Mouse (Mus musculus) inflammation-experienced regulatory T-cells, adult 6 months (primary cell): ENCODE data around the gene Tmem203. TPM values are rescaled to one million over a fixed set of nuclear protein-coding genes. Genes with fewer than 3 reads are reported as not detected.
"Not testable (repeated sequence)": the region's sequence is repeated elsewhere in the genome, so short reads cannot be mapped to it uniquely, and the experiment has no call there.

Source experiments
- ATAC-seq: one replicate; pipeline ENCODE4 v1.8.0; 2017
- polyA plus RNA-seq, 3 experiments: library from polyadenylated mRNA; unstranded; fragments of 100-300 nt; shearing (Covaris generic); gene quantifications; one replicate each; pipeline ENCODE4 v1.2.1; 2017

Tmem203 gene
- polyA plus RNA-seq, 3 experiments from 2014 or later, result 8.3 to 13.7 (median 8.7) TPM

- ATAC-seq, result no peak
These were observed 21.2 kb upstream of the Tmem203 start, which contains the start of gene Slc34a3 for GRCm38 (mm10) chr2:25234050-25234449. Gene Slc34a3, minus strand, starts transcription at chr2:25234364.

GRCm38 (mm10) chr2:25234551-25235220, 20.6 kb upstream of the Tmem203 start:
- ATAC-seq, result no peak

GRCm38 (mm10) chr2:25236614-25237013, 18.6 kb upstream of the Tmem203 start, which contains the start of gene Rnf224:
Gene Rnf224, minus strand, starts transcription at chr2:25236787.
- ATAC-seq, result no peak

GRCm38 (mm10) chr2:25237522-25237921, 17.7 kb upstream of the Tmem203 start:
- ATAC-seq, result no peak

DNA sequence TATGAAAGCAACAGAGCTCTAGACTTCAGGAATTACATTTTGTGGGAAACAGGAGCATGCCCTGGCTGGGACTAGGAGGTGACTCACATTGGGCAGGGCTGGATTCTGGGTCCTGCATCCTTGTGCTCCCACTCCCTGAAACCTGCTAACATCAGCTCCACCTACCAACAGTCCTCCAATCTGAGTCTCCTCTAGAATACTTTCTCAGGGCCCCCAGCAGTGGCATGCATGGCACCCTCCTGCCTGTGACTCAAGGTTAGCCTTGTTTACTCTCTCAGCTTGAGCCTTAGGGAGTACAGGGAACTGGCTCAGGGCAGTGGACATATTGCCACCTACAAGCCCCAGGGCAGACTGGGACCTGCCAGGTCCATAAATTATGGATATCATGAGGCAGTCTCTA, 17.1 kb upstream of the Tmem203 start:
- no peak for ATAC-seq

DNA sequence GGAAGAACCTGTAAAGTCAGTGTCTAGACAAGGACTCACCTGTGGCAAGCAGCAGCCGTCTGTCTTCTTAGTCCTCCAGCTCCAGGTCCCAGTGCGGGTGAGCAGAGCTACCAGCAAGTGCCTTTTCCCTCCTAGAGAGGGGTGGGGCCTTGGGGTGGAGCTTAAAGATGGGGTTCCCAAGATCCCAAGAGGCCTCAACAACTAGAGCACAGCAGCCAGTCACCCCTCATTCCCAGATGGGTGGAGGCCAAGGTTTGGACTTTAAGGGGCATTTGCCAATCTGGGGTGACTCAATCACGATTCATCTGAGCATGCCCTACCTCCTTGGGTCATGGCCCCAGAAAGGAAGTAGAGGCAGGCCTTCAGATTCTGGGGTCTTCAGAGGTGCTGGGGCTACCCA, 15.5 kb upstream of the Tmem203 start:
- ATAC-seq, result no peak

DNA sequence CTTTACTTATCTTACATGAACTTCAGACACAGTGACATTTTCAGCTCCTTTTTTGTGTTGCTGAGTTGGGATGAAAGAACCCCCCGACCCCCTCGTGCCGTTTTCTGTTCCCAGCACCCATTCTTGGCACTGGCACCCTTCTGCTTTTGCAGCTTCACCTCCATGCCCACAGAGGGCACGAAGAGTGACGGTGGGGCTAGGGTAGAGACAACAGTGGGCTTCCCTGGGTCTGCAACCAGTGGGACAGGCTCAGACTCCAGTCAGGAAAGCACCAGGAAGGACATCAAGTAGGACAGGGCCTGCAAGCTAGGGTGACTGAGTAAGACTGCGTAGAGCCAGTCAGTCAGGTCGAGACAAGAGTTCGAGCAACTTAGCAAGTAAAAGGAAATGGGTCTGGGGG, 14.9 kb upstream of the Tmem203 start:
- ATAC-seq, result no peak

GRCm38 (mm10) chr2:25240723-25241437, 14.4 kb upstream of the Tmem203 start:
- peak; percentile 61 for ATAC-seq

DNA sequence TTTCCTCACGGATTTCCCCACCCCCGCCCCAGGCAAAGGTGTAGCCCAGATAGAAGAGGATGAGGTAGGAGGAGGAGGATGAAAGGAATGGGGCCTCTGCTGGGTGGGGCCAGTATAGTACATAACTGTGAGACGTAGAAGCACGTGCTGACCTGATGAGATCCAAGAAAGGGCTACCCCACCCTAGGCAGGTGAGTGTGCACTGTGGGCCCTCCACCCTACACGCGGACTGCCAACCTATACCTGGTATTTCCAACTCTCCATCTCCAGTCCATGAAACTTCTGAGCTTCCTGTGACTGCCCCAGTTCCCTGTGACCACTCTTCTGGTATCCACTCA, 13.8 kb upstream of the Tmem203 start:
- peak; percentile 22 for ATAC-seq

DNA sequence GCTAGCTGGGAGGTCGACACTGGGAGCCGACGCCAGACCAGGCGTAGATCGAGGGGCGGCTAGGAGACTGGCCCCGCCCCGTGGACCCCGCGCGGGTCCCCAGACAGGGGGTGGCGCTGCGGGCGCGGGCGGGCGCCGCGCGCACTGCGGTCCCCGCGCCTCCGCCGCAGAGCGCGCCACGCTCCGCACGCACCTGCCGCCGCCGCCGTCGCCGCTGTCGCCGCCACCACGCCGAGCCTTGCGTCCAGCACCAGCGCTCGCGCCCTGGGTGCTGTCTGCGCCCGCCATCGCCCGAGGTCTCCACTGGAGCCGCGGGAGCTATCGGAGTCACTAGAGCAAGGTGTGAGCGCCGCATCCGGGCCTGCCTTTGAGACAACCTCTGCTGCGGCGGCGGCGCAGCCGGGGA, 13.1 kb upstream of the Tmem203 start, which contains the start of the genes Rnf208 and Cysrt1:
Gene Rnf208, plus strand, starts transcription at position 155 of the 406 bp plus-strand sequence.
Gene Cysrt1, minus strand, starts transcription at position 352 of the 406 bp plus-strand sequence.
- ATAC-seq, result peak; percentile 60

- ATAC-seq, result no peak
These were observed 11.9 kb upstream of the Tmem203 start for GRCm38 (mm10) chr2:25243342-25243741.

DNA sequence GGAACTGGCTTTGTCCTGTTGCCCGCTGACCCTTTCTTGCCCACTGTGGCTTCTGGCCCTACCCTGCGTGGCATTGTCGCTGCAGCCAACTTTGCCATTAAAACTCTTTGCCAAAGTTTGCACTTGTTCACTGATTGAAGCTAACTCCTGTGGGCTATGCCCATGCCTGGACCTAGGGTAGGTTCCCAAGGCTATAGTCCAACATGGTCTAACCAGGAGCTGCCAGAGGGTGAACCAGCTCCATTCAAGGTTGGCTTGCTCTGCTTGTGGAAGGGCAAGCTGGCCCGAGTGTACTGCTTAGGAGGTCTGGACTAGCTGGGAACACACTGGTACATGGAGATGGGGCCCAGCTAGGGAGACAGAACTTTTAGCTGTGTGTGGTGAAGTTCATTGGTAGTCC, 11.1 kb upstream of the Tmem203 start:
- ATAC-seq, result no peak

DNA sequence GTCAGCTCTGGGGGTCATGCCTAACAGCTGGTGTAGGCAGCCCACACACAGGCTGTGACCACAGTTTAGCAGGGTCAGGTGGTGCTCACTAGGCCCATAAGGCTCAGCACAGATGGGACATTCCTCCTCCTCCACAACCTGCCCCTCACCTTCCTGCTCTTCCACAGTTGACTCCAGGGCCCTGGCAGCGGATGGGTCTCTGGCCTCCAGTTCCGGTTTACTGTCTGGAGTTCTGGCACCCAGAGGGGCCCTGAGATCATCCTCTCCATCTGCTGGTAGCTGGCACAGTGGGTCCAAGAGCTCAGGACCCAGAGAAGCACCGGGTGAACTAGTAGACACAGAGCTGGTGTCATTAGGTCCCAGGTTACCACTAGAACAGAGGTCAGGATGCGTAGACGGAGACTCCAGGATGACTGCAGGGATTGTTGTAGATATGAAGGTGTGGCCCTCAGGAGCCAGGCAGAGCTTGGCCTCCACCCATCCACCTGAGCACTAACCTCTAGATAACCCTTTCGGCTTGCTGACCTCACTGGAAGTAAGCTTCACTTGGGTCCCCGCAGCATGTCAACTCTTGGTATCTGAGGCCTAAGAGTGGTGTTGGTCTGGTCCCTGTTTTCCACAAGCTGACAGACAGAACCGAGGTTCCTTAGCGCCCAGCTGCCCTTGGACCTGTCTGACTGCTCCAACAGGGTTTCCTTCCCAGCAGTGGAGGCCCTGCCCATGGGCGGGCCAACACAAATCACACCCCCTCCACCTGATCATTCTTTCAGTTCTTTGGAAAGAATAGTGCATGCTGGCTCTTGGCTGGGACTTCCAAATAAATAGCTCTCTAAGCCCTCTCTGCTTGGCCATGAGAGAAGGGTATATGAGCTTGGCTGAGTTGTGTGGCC, 8.8 kb upstream of the Tmem203 start, which contains the start of gene AL732309.1:
Gene AL732309.1, minus strand, starts transcription at position 681 of the 890 bp plus-strand sequence.
- ATAC-seq, result no peak

- no peak for ATAC-seq
These were observed 2.9 kb upstream of the Tmem203 start for GRCm38 (mm10) chr2:25252331-25252730.

DNA sequence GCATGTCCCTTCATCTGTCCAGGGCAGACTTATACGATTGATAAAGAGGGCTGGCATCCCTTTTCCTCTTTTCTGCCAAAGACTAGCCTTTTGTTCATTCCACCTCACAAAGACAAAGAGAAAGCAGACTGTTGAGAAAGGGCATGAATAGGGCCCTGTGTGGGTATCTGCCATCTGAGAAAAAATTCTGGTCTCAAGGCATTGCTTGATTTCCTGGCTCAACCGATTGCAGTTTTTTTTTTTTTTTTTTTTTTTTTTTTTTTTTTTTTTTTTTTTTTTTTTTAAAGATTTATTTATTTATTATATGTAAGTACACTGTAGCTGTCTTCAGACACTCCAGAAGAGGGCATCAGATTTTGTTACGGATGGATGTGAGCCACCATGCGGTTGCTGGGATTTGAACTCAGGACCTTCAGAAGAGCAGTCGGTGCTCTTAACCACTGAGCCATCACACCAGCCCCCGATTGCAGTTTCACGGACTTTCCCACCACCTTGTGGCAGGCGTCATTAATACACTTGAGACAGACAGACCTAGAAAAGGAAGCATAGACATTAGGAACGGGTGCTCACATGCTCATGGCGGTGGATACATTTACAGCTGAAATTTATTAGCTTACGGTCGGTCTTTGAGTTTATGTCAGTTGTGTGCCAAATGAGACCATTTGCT, 1.3 kb downstream of the Tmem203 start:
- not testable (repeated sequence) for ATAC-seq

DNA sequence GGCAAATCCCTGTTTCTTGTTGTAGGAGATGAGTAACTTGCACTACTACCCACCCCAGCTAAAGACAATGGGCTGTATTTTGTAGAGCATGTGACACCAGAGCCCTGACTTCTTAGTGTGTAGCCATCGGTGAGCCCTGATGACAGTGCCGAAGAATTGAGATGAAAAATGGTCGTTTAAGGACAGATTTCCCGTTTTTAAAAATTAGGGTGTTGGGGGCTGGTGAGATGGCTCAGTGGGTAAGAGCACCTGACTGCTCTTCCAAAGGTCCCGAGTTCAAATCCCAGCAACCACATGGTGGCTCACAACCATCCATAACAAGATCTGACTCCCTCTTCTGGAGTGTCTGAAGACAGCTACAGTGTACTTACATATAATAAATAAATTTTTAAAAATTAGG, 2.0 kb downstream of the Tmem203 start:
- not testable (repeated sequence) for ATAC-seq

GRCm38 (mm10) chr2:25258887-25259286, 3.6 kb downstream of the Tmem203 start:
- ATAC-seq, result no peak

DNA sequence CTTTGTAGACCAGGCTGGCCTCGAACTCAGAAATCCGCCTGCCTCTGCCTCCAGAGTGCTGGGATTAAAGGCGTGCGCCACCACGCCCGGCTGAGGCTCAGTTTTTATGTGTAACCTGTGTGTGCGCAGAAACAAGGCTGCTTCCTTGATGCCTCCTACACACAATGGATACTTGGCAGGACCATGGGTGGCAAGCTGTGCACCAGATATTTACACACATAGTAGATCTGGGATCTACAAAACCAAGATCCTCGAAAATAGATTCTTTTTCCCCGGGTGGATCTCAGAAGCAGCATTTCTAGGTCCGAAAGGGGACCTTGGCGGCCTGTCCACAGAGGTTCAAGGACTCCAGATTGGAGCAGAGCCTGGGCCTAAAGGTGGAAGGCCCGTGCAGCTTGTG, 6.6 kb downstream of the Tmem203 start:
- no peak for ATAC-seq

- ATAC-seq, result peak; percentile 99
These were observed 7.1 kb downstream of the Tmem203 start, which contains the start of gene Tprn for GRCm38 (mm10) chr2:25262291-25262767. Gene Tprn, plus strand, starts transcription at chr2:25262618.

DNA sequence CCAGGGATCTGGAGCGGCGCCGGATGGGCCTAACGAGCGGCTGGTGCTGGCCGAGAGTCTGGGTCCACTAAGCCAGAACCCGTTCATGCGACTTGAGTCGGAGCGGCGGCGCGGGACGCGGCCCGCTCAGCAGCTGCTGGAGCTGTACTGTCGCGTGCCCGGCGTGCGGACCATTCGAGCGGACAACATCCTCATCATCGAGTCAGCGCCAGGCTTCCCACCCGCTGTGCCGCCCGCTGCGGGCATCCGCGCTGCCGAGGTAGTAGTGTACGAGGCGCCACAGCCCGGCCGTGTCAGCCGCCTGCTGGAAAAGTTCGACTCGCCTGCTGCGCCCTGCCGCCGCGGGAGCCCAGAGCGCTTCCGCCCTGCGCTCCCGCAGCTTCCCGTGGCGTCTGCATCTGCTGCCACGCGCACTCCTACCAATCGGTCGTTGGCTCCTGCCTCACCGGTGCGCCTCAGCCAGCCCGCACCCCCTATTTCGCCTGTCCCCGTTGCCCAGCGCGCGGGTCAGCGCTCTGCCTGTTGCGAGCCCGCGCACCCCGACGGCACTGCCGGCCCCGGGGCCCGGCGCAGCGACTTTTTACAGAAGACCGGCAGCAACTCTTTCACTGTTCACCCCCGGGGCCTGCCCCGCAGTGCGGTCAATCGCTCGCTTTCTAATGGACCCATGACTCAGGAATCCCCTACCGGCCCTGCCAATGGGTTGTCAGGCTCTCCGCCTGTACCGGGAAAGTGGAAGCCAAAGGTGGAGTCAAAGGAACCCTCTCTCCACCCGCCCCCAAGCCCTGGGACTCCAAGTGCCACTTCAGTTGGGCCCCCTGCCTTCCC, 7.8 kb downstream of the Tmem203 start:
- ATAC-seq, result peak; percentile 53
